Mouse (Mus musculus) urinary bladder, postnatal 36 days (tissue): Measurements from ENCODE around the gene Rcor3.

ENCODE experiments used
- DNase-seq, 2 experiments: peaks; one replicate each; pipeline ENCODE4 v3.0.0; 2022; ENCODE audit warnings: low spot score in 2 of 2, mixed read lengths in 1 of 2

Gene Rcor3

DNA sequence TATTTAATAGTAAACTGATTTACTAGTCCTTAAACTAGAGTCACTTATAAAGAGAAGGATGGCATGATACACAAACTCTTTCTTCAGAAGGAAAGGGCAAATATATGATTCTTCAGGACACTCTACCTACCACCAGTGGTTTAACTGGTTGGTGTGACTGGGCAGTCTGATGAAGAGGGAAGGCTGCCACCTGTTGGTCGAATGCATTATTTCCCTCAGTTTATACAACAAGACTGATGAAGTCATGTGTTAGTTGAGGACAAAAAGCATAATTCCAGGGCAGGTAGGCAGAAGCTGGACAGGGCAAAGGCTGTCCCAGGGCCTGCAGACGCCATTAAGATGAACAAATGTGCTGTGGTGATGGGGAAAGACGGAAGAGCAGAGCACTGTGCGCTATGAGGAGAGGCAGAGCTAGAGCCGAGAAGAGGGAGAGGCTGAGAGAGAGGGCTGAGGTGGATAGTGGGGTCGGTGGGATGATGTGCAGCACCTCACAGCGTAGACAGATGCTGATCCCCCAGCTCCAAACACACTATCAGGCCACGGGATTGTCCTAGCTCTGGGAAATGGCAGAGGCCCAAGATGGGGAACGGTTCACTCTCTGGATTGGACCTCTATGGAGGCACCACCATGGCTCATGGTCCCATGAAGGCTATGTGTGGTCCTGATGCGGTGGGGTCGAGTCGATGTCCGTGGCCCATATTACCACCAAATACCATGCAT, 43.3 kb downstream of the Rcor3 start:
- DNase-seq = peak; percentile 52

DNA sequence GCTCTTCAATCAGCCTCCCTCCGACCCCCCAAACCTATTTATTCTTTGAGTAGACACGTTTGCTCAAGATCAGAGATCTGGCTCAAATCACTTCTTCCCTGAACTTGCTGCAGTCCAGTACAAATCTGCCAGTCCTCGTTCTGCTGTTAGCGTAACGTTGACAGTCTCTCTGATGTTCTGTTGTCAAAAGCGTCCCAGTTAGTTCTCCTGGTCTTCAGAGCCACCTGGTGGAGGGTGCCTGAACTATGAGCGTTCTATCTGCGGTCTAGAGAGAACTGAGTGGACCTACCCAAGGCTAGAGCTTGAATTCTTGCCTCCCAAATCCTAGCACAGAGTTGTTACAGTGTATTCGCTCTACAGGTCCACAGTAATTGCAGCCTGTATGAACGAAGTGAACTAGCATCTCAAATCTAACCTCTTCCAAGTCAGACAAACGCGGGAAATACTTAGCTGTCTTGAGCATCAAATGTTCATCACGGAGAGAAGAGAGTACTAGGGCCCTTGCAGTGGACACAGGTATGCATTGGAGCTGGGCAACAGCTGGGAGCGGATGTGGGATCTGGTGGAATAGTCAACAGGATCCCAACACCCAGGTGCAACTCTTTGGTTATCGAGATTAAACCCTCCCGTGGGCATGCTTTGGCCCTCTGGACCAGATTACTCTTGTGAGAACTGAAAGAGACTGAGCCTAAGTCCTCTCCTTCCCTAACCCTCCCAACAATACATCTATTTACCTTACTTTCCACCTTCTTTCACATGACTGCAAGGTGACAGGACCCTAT, 44.8 kb downstream of the Rcor3 start:
- peak; percentile 83 to 85 for DNase-seq

DNA sequence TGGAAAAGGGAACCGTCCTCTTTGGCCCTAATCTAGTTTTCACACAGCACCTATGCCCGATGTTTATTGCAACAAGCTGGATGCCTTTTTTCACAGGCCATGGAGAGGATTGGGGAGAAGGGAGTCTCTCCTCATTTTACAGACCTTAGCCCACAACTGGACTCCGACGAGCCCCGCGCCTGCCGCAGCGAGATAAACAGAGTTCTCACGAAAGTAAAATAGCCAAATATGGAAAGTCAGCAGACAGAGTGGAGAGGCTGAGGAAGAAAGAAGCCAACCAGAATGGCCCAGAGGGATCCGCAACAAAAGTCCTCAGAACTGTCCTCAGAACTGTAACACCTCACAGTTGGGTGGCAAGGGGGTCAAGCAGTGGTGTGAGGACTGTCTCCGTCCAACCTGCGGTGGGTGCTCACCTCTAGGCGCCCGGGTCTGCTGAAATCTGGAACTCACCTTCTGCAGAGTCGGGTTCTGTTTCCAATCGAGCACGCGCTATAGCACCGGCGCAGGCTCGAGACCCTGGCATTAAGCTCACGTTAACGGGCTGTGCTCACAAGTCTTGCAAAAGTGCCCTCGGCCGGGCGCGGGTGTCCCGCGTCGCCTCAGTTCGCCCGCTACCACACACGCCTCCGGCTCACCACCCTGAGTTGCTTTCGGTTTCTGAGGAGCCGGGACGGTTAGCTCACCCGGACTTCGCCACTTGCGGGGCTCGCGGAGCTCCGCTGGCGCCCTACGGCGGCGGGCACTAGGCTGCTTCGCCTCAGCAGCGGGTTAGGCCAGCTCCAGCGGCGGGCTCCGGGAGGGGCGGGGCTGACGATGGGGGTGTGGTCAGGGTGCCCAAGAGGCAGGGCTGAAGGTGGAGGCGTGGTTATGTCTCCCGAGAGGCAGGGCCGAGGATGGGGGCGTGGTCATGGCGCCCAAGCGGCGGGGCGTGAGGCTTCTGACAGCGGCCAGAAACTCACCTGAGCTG, 45.8 kb downstream of the Rcor3 start, which contains the start of gene Traf5:
Gene Traf5 (minus strand): TSS at position 754 of the 967 bp plus-strand sequence.
- DNase-seq = peak; percentile 97 to 98

DNA sequence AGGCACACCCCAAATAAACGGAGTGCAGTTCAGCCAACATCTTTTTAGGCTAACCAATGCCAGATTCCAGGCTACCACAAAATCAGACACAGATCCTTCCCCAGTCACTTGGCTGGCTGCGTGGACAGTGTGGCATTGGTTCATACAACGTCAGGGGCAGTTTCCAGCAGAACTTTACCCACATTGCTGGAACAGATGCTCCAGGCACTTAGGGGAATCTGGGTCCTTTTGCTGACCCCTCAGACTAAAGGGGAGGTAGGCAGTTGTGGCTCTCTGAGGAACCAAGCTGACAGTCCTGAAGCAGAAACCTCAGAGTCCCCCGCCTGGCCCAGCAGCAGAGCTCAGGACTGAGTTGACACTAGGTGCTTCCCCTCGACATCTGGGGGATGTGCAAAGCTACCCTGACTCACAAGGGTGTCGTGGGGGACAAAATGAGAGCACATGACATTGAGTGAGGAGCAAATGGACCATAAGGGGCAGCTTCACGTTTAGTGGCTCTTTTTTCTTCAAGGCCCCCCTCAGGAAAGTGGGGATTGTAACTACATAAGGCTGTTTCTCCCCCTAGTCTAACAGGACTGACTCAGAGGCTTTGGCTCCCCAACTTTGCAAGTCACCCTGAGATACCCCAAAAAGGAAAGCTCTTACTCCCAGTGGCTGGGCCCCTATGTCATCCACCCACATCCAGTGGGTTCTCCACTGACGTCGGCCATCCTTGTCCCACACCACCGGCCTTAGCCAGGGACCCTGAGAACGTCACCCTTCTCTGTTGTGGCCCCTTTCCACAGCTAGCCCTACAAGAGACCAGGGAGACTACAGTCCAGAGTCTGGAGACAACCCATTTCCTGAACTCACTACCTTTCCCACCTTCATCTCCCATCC, 46.9 kb downstream of the Rcor3 start:
- DNase-seq = no peak

DNA sequence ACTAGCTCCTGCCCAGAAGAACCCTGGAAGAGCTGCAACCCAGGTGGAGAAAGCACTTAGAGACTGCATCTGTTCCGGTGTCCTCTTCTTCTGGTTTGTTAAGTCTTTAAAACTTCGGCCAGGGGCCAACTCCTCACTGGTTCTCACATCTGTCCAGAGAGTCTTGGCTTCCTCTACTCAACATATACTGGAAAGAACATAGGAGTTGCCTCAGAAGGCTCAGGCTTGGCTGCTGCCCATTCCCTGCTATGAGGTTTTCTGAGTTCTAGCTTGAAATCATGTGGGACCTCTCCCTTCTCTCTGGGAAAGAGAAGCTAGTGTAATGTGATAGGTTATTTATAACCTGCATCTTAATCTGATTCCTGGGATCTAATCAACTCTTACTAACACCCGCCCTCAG, 47.6 kb downstream of the Rcor3 start:
- DNase-seq = no peak

DNA sequence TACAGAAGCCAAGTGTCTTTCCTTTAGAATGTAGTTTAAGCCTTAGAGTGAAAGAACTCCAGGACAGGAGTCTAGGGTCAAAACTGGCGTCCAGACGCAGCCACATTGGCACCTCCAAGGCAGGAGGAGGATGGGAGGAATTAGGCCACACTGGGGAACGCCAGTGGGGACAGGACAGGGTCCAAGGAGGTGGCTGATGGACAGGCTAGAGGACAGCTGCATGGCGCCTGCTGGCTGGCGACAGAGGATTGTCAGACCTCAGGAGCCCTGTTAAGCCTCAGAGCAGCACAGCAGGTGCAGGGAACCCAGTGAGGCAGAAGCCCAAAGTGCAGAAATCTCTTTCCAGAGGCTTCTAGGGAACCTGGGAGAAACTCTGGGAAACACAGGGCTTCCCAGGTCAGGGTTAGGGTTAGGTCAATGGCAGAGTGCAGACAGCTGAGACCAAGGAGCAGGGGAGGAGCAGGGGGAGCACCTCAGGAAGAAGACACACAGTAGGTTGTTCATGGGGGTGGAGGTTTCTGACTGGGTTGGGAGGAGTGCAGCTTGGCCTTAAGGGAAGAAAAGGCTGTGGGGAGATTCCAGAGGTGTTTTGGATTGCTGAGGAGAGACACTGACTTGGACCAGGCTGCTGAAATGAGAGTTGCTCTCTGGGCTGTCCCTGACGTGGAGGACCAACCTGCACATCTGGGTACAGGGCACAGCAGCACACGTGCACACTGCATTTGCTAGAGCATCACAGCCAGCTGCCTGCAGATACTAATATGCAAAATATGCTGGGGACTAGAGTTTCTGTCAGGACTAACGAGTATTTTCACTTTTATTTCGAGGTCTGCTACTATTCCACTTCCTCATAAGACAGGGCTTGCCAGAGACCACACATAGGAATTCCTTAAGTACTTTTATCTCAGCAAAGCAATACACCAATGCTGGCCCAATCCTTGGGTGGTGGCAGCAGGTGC, 48.4 kb downstream of the Rcor3 start:
- DNase-seq = no peak

DNA sequence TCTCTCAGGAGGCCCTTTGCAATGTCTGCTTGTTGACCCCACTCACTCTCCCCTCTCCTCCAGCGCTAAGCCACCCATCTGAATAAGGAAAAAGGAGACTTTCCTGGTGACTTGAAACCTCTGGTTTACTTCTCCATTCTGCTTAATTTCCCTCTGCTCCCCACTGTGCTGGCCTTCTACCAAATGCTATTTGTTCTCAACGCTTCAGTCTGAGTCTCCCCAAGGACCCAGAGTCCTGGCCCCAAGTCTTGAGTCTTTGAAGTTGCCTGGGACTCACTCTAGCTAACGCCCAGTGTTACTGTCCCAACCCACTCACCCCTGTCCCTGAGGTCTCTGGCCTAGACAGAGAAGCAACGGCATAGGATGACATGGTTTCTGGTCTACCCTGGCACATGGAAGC, 49.9 kb downstream of the Rcor3 start:
- no peak for DNase-seq

DNA sequence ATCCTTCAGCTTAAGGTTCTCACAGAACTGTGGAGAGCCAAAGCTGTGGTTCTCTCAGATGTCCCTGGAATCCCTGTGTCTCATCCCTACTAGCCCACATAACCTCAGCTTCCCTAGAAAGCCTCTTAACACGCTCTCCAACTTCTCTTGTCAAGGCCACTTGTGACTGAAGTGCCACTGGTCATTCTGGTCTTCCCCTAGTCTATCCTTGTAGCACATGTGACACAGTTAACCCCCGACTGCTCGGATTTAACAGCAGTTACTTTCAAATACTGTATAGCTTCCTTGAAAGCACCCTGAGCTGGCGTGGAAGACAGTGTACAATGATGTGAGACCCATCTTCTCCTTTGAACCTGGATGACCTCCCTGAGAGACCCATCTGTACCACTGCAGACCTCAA, 50.8 kb downstream of the Rcor3 start:
- no peak for DNase-seq

DNA sequence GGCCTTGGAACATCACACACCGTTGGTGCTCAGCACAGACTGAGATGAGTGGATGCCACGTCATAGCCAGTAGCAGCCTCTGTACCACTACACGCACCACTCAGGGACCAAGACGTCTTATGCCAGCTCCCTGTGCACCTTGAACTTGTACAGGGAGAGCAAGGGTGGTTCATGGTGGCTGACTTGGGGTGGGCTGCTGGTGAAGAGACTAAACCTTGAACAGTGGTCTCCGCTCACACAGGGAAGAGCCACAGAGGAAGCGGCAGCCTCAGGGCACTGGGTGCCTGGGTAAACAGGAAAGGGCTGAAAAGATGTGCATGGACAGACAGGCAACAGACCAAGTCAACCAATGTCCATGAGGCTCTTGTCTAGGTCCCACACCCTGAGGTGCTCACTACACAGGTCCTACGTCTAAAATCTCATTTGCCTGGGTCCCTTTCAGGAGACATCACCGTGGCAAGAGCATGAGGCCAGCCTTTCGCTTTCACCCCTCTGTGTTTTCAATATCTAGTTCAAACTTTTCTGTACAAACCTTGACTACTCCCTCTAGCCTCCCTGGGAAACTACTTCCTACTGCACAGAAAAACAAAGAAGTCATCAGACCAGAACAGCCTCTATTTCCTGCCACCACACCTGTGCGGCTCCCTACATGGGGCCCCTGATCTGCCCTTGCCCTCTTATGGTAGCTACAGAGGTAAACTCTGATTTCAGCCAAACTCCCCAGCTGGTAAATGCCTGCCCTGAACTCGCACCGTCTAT, 51.4 kb downstream of the Rcor3 start:
- DNase-seq = no peak

DNA sequence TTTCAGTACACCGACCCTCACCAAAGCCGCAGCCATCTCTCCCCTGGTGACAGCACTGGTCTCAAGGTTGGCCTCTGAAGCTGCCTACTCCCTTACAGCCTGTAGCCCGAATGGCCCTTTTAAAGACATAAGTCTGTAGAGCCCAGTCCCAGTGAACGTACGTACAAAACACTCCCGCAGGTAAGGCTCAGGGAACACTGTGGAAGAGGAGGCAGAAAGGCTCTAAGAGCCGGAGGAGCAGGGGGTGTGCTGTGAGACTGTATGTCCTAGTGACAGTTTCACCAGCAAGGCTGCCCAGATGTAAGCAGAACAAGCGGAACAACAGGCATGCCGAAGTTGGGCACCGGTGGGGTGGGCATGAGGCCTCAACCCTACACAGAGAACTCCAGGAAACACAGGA, 52.6 kb downstream of the Rcor3 start:
- DNase-seq = no peak

DNA sequence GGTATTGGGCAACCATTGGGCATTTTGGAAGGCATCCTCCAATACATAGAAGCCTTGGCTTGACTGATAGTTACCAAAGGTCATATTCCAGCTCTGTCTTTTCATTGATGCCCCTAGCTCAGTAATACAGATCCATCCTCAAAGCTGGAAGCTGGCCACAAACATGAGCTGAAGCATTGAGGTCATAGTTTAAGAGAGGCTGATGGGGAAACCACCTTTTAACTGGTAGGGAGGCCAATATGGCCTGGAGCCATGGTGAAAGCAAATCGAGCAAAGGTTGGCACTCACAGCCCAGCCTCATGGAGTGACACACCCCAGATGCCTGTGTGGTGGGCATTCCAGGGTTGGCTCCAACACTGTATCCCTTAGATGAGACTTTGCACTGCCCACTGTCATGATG, 55.2 kb downstream of the Rcor3 start:
- no peak for DNase-seq

DNA sequence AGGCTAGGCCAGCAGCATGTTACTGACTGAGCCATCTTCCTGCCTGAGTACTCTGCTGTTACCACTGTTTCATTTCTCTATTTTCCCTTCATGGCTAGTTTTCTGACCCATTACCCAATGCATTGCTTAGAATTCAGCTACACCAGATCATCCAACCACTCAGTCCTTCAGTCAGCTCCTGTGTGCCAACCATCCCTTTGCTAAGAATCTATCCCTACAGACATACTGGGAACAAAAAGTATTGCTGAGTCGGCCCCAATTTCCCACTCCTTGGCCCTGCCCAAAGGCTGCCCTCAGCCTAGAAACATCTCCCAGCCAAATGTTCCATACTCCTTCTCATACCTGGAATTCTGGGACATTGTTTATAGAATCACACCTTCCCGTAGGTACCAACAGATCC, 56.7 kb downstream of the Rcor3 start:
- DNase-seq = no peak

DNA sequence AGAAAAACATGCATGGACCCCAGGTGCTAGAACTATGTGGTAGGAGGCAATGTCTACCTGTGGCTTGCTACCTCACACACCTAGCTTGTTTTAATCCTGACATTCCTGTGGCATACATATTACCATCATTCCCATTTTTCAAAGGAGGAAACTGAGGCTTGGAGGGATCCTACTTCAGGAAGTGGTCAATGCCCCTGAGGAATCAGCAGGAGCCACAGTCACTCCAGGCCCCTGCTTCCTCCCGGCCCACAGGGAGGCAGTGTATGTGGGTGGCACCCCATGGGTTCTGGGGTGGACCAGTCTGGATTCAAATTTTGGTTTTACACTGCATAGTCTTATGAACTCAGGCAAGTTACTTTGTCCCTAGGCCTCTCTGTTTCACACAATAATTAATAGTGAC, 58.7 kb downstream of the Rcor3 start:
- DNase-seq = no peak

DNA sequence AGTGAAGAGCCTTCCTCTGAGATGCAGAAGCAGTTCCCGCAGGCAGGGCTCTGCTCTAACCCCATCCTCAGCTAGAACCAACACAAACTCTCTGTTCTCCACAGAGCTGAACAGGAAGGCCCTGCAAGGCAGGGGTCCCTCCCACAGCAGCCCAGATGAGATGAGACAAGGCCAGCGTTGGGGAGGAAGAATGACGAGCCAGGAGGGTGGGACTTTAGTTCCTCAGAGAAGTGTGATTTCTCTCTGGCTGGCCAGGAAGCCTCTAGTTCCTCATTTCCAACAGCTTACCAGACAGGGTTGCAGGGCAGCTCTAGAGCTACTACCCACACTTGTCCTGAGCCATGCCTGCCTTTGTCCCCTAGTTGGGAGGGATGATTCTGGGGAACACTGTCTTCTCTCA, 59.5 kb downstream of the Rcor3 start:
- DNase-seq = peak in 1 of 2 experiments; percentile 50

DNA sequence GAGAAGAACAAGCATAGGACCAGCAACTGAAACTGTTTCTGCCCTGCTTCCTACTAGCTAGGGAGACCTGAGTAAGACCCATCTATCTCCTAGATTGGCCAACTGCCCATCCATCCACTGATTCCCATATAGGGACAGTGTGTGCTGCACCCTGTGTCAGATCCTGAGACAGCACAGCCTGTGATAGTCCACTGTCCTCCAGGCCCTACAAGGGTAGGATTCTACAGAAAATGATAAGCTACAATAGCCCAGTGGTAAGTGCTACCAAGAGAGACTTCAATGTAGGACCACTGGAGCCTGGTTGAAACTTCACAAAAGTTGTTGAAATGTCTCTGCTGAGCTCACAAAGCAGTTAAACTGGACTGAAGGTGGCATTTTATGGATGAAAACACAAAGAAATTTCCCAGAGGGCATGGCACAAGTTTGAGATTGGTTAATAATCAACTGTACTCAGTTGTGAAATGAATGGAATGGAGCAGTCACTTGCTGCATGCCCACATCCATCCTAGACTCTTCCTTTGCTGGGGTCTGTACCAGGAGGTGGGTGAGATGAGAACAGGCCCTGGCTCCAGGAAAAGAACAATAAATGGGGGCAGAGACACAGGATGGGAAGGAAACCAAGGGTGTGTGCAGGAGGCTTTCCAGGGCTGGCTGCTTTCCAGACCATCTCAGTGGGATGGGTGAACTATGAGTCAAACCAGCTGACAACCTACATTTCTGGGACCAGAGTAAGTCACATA, 60.9 kb downstream of the Rcor3 start:
- DNase-seq = peak in 1 of 2 experiments; percentile 29

DNA sequence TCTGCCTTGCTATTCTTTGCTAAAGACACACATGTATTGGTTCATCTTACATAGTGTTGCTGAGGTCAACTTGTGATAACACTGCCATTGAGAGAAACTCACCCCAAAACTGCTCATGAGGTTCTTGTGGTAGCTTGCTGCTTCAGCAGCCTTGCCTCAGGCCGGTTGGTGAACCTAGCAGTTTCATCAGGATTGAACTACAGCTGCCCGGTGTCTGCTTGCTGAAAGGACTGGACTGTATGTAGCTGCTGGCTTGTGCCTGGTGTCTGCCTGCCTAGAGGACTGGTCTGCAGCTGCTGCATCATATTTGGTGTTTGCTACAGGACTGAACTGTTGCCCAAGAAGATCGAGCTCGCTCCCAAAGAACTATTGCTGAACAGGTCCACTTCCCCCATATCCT, 61.8 kb downstream of the Rcor3 start:
- DNase-seq = no peak

DNA sequence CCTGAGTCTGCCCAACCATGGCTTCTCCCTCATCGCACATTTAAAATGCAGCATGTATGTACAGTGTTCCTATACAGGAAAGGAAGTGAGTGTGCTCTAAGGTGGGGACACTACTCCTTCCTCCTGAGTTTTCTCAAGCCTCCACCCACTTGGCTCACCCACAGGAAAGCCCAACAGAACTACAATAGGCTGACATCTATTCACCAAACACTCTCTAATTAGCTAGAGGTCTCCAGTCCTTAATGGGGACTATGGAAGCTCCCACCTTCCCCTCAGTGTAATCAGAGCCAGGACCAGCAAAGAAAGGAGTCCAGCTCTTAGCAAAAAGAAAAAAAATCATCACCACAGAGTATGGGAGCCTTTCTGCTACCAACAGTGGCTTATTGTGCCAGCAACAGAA, 63.0 kb downstream of the Rcor3 start:
- no peak for DNase-seq

DNA sequence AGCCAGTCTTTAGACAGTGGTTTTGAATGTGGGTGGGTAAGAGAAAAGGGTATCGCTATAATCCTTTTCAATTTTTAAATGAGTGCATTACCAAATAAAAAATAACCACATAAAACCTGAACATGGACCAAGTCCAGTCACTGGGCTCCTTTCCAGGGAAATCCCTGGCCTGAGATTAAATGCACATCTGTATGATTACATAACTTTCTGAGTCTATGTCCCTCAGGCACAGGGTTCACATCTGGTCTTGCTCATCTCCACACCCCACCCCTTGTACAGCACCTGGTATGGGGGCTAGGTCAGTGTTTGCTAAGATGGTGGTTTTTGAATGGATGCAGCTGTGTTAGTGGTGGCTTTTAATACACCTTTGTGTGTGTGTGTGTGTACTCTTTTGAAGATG, 65.4 kb downstream of the Rcor3 start:
- DNase-seq = peak in 1 of 2 experiments; percentile 43
